Mouse (Mus musculus): Measurements from ENCODE around the gene Svbp.

DNA sequence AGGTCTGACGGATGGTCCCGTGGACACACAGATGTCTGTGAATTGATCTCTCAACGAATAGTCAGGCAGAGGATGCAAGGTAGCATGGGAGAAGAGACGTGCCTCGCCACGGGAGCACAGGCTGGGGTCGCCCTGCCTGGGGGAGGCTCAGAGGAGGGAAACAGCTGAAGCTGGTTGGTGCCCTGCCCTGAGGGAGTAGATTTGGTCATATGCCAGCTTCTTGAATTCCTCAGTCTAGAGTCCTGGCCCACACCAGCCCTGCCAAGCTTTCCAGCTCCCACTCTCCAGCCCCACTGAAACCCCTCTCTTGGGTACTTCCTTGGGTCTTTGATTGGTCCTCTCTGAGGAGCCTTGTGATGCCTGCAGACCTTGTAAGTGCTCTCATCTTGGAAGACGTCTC lies 21.6 kb downstream of the Svbp start:
- TF ChIP-seq CTCF (IDR thresholded peaks at IDR 0.05; ENCODE audit: borderline replicate concordance, insufficient read depth, low read depth, low read length) = no peak
- no peak for TF ChIP-seq POLR2A (IDR thresholded peaks at IDR 0.05; ENCODE audit: borderline replicate concordance, insufficient read depth, low read length)

Data from cerebellum, adult 2 months (tissue).